Mouse (Mus musculus) CH12.LX (cell line): Measurements from ENCODE around the gene Zmym6. TPM values are rescaled to one million over a fixed set of nuclear protein-coding genes. Genes with fewer than 3 reads are reported as not detected.

Experiments
- DNase-seq: peaks from one replicate; pipeline ENCODE4 v3.0.0-alpha.2; 2013; ENCODE audit errors: extremely low read depth
- H3K27ac ChIP-seq: 2 replicates; pipeline ENCODE4 v1.5.1; 2012; ENCODE audit warnings: low read depth, mild to moderate bottlenecking, control low read depth, moderate library complexity; ENCODE audit not compliant: insufficient read depth
- H3K27me3 ChIP-seq: replicated peaks from 2 replicates; pipeline ENCODE3; 2012; ENCODE audit warnings: inconsistent platforms
- H3K36me3 ChIP-seq, 2 experiments: replicated peaks in 1 of 2; 2 replicates each; pipeline versions ENCODE3 to v1.6.1; 2012; ENCODE audit warnings: inconsistent platforms in 1 of 2, low read length in 1 of 2, mild to moderate bottlenecking in 1 of 2, mixed read lengths in 1 of 2, moderate library complexity in 1 of 2; ENCODE audit not compliant: control insufficient read depth in 1 of 2, insufficient read depth in 1 of 2
- H3K4me1 ChIP-seq, 2 experiments: 2 replicates each; pipeline ENCODE4 v1.6.1; 2012; ENCODE audit warnings: inconsistent platforms in 1 of 2, moderate library complexity in 1 of 2; ENCODE audit not compliant: insufficient read depth in 2 of 2, control insufficient read depth in 1 of 2
- H3K4me2 ChIP-seq: 2 replicates; pipeline ENCODE4 v1.6.1; 2012; ENCODE audit warnings: low read depth, mild to moderate bottlenecking, control low read depth; ENCODE audit not compliant: poor library complexity, insufficient read depth, severe bottlenecking
- H3K4me3 ChIP-seq, 3 experiments: fragments of 150-350 bp in 1 of 3; sonication (generic) in 1 of 3; replicated peaks in 1 of 3; 2 replicates each; pipeline versions ENCODE3 to v1.5.1; 2011 to 2012; ENCODE audit warnings: low read depth in 2 of 3, low read length in 2 of 3, mild to moderate bottlenecking in 2 of 3, moderate library complexity in 2 of 3, control low read depth in 1 of 3, improper control_type of control experiment in 1 of 3, inconsistent platforms in 1 of 3, mixed read lengths in 1 of 3; ENCODE audit not compliant: poor library complexity in 1 of 3
- H3K79me2 ChIP-seq: replicated peaks from 2 replicates; pipeline ENCODE4 v1.6.1; 2012; ENCODE audit warnings: mild to moderate bottlenecking, moderate library complexity; ENCODE audit not compliant: control insufficient read depth, poor library complexity, insufficient read depth, severe bottlenecking; ENCODE audit errors: extremely low read depth
- H3K9ac ChIP-seq: 2 replicates; pipeline ENCODE4 v1.6.1; 2012; ENCODE audit warnings: low read depth, mild to moderate bottlenecking, control low read depth, moderate library complexity; ENCODE audit not compliant: insufficient read depth
- H3K9me3 ChIP-seq: replicated peaks from 2 replicates; pipeline ENCODE3; 2012; ENCODE audit warnings: low read length, inconsistent platforms, mixed read lengths
- CHD1 ChIP-seq: IDR thresholded peaks from 2 replicates; pipeline ENCODE4 v1.6.1; 2012; ENCODE audit warnings: low read depth, low read length, improper control_type of control experiment, inconsistent platforms
- E2F4 ChIP-seq: IDR thresholded peaks from 2 replicates; pipeline ENCODE4 v1.6.1; 2011; ENCODE audit warnings: low read depth, low read length, improper control_type of control experiment; ENCODE audit not compliant: insufficient replicate concordance
- ETS1 ChIP-seq: conservative IDR thresholded peaks from 2 replicates; pipeline ENCODE4 v1.6.1; 2012; ENCODE audit warnings: low read depth, mild to moderate bottlenecking, inconsistent platforms, low read length, improper control_type of control experiment, moderate library complexity
- HCFC1 ChIP-seq: IDR thresholded peaks from 2 replicates; pipeline ENCODE4 v1.6.1; 2012; ENCODE audit warnings: low read depth, mild to moderate bottlenecking, inconsistent platforms, low read length, improper control_type of control experiment
- JUND ChIP-seq: conservative IDR thresholded peaks from 2 replicates; pipeline ENCODE4 v1.6.1; 2011; ENCODE audit warnings: low read depth, low read length, improper control_type of control experiment
- MEF2A ChIP-seq: IDR thresholded peaks from 2 replicates; pipeline ENCODE4 v1.6.1; 2014; ENCODE audit warnings: low read depth, mild to moderate bottlenecking, inconsistent platforms, low read length, improper control_type of control experiment, borderline replicate concordance
- MYC ChIP-seq: IDR thresholded peaks from 2 replicates; pipeline ENCODE4 v1.6.1; 2011; ENCODE audit warnings: low read depth, mild to moderate bottlenecking, improper control_type of control experiment, low read length
- NELFE ChIP-seq: IDR thresholded peaks from 2 replicates; pipeline ENCODE4 v1.6.1; 2011; ENCODE audit warnings: low read depth, low read length, improper control_type of control experiment
- POLR2AphosphoS2 ChIP-seq: IDR thresholded peaks from 2 replicates; pipeline ENCODE4 v1.6.1; 2011; ENCODE audit warnings: low read depth, low read length, improper control_type of control experiment
- RCOR1 ChIP-seq: conservative IDR thresholded peaks from 2 replicates; pipeline ENCODE4 v1.6.1; 2012; ENCODE audit warnings: low read depth, mild to moderate bottlenecking, inconsistent platforms, low read length, improper control_type of control experiment
- SIN3A ChIP-seq: IDR thresholded peaks from 2 replicates; pipeline ENCODE4 v1.6.1; 2012; ENCODE audit warnings: low read length, improper control_type of control experiment, inconsistent platforms
- TBP ChIP-seq: conservative IDR thresholded peaks from 2 replicates; pipeline ENCODE4 v1.6.1; 2011; ENCODE audit warnings: low read depth, low read length, improper control_type of control experiment
- TCF12 ChIP-seq: IDR thresholded peaks from 2 replicates; pipeline ENCODE4 v1.6.1; 2014; ENCODE audit warnings: low read depth, mild to moderate bottlenecking, inconsistent platforms, low read length, improper control_type of control experiment
- USF2 ChIP-seq: conservative IDR thresholded peaks from 2 replicates; pipeline ENCODE4 v1.6.1; 2011; ENCODE audit warnings: low read depth, low read length, improper control_type of control experiment
- ZKSCAN1 ChIP-seq: IDR thresholded peaks from 2 replicates; pipeline ENCODE4 v1.6.1; 2012; ENCODE audit warnings: low read depth, inconsistent platforms, low read length, improper control_type of control experiment, borderline replicate concordance
- ZMIZ1 ChIP-seq: IDR thresholded peaks from 2 replicates; pipeline ENCODE4 v1.6.1; 2012; ENCODE audit warnings: low read depth, mild to moderate bottlenecking, inconsistent platforms, low read length, improper control_type of control experiment
- ZNF384 ChIP-seq: IDR thresholded peaks from 2 replicates; pipeline ENCODE4 v1.6.1; 2012; ENCODE audit warnings: low read depth, low read length, improper control_type of control experiment, inconsistent platforms
- dilution Hi-C: fragments of 300-500 bp; cut with MboI; formaldehyde crosslinking; loops from 2 replicates; pipeline ENCODE4 v1.14.3; 2020; ENCODE audit warnings: low sequenced_read_pairs; ENCODE audit not compliant: extremely low pct_unique_long_range_greater_than_20kb, extremely low pct_ligation_motif_present
- in situ Hi-C: fragments of 300-500 bp; cut with MboI; formaldehyde crosslinking; loops from 3 replicates; pipeline ENCODE4 v1.14.3; 2019; ENCODE audit warnings: low sequenced_read_pairs, low pct_ligation_motif_present, low pct_unique_long_range_greater_than_20kb, mixed read lengths
- polyA plus RNA-seq: library from polyadenylated mRNA; unstranded; fragments of >175 nt; gene quantifications from 2 replicates; pipeline ENCODE4 v1.2.1, GENCODE M21; 2012; ENCODE audit warnings: low read depth; ENCODE audit not compliant: insufficient read length
- total RNA-seq, 2 experiments: library from RNA; depleted of rRNA; stranded (reverse); fragments of 300-350 nt in 1 of 2; fragments of >200 nt in 1 of 2; gene quantifications; 2 replicates each; pipeline ENCODE4 v1.2.3; 2012 to 2014

The Zmym6 gene
- total and polyA plus RNA-seq, 3 experiments = 7.8 to 9.1 (median 8.1) TPM

DNA sequence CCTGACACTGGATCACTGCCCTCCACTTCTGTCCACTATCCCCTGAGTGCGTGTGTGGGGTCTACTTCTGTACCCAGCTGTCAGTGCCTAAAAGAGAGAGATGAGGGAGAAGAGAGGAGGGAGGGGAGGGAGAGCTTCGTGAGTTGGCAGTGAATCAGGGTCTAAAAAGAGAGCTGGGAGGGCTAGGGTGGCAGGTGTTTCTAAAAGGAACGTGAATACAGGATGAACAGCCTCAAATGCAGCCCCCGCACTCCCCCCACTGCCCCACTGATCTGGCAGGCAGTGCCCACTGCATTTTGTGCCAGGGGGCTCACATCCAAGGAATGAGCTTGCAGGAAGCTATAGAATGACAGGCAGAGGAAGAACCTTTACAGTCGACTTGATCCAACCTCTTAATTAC lies 93.7 kb downstream of the Zmym6 start:
- Histone ChIP-seq H3K27ac (no peak overlapping the region), H3K4me2 (no peak overlapping the region), H3K36me3 (no peaks in the 10 kb centered on the region), H3K9ac (no peak overlapping the region), H3K9me3 (peaks cover 3% of the 10 kb centered on the region), H3K79me2 (no peaks in the 10 kb centered on the region), H3K4me1 (peaks cover 4 to 5% of the 10 kb centered on the region in 2 experiments; a peak in 3 of 4 replicates), H3K27me3 (peaks cover 74% of the 10 kb centered on the region), H3K4me3 (no peak overlapping the region)
- in situ Hi-C loops (no loop called here), dilution Hi-C loops (no loop called here)
- no peak for DNase-seq
- no peak for TF ChIP-seq MYC
- no peak for TF ChIP-seq CHD1
- TF ChIP-seq MEF2A = no peak
- TF ChIP-seq TCF12 = no peak

DNA sequence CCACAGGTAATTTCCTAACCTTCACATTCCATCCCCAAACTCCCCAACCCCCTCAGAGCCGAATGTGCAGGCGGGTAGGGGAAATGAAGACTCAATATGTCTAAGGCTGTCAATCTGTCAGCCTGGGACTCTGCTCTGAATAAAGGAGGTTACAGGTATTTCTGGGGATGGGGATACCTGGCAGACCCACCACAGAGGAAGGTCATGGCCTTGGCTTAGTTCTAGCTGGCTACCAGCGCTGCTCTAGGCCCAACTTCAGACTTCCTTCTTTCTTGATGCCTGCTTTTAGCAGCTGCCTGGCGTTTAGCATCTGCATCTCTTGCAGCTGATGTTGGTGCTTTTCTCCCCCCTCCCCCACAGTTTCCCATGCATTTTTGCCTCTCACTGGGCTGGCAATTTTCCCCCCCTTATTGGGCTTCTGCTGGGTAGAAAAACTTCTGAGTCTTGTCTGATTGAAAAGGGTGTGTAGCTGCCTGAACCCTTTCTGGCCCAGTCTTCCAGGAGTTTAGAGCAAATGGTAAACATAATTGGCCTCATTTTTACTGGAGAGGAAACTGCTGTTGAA lies 94.2 kb downstream of the Zmym6 start:
- no peak for DNase-seq
- no peak overlapping the region for H3K4me3 ChIP-seq
- H3K9ac ChIP-seq = no peak overlapping the region
- no peak overlapping the region for H3K27ac ChIP-seq
- H3K4me1 ChIP-seq = peaks cover 4 to 5% of the 10 kb centered on the region in 2 experiments; a peak in 3 of 4 replicates
- dilution Hi-C loops = no loop called here
- no peak for TF ChIP-seq SIN3A
- no peak for TF ChIP-seq POLR2AphosphoS2
- TF ChIP-seq ETS1 = no peak
- TF ChIP-seq RCOR1 = no peak
- no peak for TF ChIP-seq JUND
- TF ChIP-seq USF2 = no peak
- TF ChIP-seq ZKSCAN1 = no peak
- no peak for TF ChIP-seq E2F4
- no peak for TF ChIP-seq NELFE
- no peak for TF ChIP-seq ZNF384
- TF ChIP-seq TBP = no peak
- no peak for TF ChIP-seq ZMIZ1
- TF ChIP-seq HCFC1 = no peak
- in situ Hi-C loops = no loop called here
- no peaks in the 10 kb centered on the region for H3K79me2 ChIP-seq
- peaks cover 3% of the 10 kb centered on the region for H3K9me3 ChIP-seq
- peaks cover 76% of the 10 kb centered on the region for H3K27me3 ChIP-seq
- H3K4me2 ChIP-seq = no peak overlapping the region
- no peaks in the 10 kb centered on the region for H3K36me3 ChIP-seq
